Mouse (Mus musculus) embryo, embryonic 11.5 days (tissue): ENCODE results near the gene Cd36.

Experiments used
- DNase-seq: peaks from one replicate; pipeline ENCODE4 v3.0.0-alpha.2; 2012; ENCODE audit warnings: low read depth, low spot score

The Cd36 gene

DNA sequence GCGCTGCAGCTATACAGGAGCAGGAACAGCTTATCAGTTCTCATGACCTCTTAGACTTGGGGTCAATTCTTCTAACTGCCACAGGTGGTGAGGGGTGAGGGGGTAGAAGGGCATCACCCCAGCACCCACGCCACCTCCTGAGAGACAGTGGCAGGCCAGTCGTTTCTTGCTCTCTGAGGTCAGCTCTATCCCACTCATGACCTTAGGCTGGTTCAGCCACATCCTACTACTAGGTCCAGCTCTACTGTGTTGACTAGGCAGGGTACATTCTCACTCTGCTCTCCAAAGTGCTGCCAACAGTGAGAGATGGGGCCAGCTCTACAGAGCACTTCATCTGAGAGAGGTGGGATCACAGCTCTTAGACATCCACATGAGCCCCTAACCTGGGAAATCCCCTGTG, 30.2 kb downstream of the Cd36 start:
- DNase-seq: no peak

DNA sequence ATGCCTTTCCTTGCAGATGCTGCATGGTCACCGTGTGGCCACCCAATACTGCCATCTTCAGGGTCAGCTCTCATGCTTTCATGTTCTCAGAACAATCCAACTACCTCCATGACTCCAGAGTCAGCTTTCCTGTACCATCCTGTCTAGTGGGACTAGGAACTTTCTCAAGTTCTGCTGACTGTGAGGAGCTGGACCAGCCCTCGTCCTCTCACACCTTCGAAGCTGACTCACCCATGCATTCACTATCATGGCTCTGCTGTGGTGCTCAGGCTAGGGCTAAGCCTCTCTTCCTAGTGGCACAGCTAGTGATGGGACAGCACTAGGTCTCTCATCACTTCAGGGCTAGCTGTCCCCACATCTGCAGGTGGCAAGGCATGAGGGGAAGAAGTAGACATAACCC, 30.7 kb downstream of the Cd36 start:
- no peak for DNase-seq

DNA sequence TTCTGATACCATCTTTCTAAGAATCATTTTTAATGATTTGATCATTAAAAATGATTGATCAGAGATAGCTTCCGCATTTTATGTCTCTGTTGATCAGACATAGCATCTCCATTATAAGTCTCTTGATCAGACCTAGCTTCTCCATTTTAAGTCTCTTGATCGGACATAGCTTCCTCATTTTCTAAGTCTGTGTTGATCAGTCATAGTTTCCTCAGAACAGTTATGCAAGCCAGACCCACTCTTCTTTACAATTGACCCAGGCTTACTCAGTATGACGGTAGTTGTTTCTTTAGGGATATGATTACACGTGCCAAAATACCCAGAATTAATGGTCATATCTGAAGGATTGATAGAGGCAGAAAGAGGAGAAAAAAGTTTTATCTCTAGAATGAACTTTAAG, 31.3 kb downstream of the Cd36 start:
- DNase-seq: no peak

DNA sequence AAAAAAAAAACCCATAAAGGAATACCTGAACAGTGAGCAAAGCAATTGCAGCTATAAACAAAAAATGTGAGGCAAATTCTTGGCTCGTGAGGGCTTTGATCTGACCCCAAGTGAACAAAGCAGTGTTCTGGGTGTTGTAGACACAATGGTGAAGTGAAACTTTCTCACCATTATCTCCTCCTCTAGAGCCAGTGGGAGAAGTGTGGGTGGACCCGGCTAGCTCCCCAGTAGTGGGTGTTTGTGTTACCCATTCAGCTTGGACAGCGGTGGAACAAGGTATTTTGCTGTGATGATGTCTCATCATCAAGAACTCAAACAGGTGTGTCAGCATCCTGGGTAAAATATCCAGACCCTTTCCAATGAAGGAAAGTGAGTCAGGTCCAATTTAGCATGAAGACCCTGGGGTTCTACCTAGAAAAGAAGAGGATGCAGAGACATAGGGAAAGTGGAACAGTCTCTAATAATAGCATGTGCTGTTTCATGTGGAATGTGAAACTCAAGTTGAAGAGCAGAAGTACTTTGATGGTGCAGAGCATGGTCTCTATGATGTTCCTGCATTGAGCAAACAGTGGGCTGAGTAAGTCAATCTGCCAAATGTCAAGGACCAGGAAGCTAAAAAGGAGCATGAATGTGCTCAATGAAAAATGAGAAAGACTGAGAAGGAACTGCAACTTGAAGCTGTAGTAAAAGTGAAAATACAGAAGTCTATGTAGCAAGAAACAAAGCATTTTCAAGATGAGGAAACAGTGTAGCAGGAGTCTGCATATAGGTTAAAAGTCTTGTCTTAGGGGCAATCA, 34.3 kb downstream of the Cd36 start:
- DNase-seq: no peak

DNA sequence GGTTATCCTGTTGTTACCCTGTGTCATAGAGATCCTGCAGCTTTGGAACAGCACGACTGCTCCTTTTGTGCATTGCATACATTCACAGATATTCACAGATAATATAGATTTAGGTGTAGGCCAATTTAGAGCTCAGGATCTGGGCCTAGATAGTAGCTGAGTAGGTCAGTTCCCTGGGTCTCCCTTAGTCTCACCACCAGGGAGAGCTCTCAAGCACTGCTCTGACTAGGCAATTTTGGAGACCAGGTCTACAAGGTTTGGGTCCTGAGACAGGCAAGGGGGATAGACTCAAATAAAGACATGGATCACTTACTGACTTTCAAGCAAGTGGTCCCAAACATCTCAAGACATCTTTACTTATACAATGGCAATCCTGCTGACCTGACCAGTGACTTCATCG, 38.0 kb downstream of the Cd36 start:
- no peak for DNase-seq

DNA sequence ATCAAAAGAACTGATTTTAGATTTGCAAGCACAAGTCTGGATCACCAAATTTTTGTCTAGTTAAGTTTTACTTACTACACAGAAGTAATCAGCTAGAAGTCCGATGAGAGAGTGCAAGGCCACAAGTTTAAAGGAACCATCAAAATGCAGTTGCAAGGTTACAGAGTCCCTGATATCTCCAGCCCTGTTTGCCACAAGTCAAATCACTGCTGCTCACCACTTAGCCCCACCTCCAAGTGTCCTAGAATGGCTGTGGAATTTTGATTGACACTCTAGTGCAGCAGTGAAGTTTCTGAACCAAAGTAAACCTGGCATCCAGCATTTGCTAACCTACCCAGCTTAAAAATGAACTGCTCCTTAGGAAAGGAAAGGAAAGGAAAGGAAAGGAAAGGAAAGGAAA, 39.0 kb downstream of the Cd36 start:
- no peak for DNase-seq

DNA sequence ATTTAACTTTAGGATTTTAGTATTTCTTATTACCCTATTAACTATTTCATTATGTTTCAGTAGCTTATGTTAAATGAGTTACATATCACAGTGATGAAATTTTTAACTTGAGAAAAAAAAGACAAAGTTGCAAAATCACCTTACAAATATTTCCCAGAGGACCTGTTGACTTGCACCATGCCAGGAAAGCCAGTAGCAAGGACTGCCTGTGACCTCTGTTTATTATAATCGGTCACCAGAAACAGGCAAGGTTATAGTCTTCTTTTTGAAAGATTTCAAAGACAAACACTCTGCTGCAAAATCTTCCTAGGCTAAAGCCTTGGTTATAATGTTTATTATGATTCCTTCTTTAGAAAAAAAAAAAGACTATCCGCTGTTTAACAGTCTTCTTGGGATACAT, 39.9 kb downstream of the Cd36 start:
- no peak for DNase-seq

DNA sequence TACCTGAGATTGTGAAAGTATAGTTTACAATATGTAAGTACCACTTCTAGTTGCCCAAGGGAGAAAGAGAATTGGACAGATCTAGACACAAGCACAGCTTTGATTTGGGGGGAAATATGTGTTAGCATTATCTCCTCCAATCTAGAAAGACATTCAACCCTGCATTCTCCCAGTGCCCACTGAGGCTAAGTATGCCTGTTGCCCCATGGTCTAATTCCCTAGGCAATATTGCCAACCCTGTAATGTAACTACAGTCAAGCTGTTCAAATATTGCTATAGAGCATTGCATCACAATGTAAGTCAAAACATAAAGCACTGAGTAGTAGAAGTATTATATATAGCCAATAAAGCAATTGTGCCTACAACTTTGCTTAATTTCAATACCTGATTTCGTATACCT, 40.3 kb downstream of the Cd36 start:
- no peak for DNase-seq

DNA sequence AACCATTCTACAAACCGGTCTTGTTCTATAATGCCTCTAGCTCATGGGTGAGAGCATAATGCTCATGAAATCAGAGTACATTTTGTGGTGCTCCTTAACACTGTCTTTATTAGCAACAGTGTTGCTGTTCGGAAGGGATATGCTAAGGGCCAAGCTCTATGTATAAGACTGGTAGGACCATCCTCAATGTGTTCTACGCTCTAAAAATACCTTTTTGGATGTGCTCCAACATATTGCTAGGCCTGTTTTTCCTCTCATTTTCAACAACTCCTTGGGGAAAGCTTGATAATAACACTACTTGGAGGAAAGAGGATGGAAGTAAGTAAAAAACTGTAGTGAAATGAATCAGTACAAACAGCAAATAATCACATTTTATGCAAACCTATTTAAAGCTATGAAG, 44.7 kb downstream of the Cd36 start:
- DNase-seq: no peak

DNA sequence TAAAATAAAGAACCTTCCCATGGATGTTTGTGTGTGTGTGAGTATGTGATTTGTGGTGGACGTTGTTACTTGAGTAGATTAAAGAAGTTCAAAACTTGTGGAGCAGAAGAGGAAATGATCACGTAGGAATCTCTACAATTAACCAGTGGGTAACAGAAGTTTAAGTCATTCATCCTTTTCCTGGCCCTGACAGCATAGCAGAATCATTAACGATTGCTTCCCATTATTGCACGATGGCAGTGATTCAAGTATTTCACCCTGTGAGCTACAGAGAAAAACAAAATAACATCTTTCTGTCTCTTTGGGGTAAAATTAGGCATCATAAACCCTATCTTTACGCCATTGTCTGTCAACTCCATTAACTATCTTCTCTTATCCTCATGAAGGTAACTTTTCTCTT, 45.3 kb downstream of the Cd36 start:
- DNase-seq: no peak

DNA sequence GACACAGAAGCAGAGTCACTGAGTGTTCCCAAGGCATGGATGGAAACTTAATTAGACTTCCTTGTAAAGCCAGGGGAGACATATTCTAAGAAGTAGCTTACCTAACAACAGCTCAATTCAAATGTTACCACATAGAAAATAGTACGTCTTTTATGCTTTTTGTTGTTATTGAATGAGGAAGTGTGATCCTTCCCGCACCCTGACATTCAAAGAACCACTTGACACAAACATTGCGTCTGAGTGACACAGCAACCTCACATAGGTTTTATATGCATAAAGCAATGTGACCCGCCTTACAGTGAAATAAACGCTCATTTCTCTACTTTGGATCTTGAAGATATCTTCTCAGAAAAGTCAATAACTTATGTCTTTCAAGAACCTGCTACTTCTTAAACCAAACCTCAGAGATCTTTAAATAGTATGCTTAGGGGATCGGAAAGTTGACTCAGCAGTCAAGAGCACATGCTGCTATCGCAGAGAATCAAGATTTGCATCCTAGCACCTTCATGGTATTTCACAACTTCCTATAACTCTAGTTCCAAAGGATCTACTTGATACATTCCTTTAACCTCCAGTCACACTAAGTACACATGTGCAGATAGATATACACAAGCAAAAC, 46.4 kb downstream of the Cd36 start:
- DNase-seq: no peak

DNA sequence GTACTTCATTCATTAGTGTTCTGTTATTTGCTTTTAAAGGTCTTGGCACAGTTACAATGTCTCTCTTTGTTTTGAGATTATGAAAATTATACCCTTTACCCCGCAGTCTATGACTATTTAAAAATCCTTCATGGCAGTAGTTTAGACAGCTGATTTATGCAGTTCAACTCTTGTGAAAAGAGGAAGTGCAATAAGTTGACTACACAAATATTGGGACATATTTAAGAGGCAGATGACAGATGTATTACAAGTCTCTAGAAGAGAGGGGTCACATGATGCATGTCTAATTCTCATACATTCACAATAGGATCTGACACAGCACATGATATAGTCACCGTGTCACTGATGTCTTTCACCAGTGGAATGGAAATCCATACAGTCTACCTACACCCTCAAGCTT, 49.1 kb downstream of the Cd36 start:
- no peak for DNase-seq

DNA sequence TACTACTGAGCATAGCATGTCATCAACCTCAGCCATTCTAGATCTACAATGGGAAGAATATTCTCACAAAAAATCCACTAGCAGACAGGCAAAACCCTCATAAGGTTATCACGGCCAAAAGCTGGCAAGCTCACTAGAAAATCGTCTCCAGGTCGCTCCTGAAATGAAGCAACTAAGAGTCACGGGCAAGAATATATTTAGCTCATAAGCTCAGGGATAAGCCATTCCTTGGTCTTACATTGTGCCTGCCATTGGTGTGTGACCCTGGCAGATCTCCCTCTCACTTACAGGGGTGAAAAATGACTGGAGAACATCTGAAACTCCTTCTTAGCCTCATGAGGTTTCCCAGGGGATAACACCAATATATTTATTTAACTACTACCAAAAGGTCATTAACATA, 52.2 kb downstream of the Cd36 start:
- DNase-seq: no peak

DNA sequence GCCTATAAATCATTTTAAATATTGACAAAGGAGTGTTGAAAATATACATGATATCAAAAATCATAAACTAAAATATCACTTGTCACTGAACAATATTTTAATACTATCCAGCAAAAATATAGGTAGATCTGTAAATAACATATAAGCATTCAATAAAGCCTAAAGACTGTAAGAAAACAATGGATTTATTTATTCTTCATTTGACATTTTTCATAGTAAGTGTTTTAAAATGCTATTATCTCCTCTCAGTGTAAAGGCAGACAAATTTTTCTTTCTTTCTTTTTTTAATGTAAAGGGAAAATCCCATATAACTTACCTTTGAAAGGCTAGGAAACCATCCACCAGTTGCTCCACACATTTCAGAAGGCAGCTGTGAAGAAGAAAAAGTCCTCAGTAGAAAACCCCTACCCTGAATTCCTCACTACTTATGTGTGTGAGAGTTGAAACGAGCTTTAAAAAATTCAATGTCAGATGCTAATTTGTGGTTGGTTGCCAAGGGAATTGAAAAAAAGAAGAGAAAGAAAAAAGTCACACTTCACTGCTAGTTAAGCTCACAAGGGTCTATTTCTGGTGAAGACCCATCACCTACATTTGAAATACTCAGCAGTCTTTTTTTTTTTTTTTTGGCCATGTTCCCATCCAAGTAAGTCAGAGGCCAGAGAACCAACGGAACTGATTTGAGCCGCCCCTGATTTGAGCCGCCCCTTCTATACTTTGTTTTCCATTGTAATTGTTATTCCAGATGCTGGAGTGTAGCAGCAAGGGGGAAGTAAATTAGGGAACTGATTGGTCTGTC, 53.1 kb downstream of the Cd36 start:
- no peak for DNase-seq

DNA sequence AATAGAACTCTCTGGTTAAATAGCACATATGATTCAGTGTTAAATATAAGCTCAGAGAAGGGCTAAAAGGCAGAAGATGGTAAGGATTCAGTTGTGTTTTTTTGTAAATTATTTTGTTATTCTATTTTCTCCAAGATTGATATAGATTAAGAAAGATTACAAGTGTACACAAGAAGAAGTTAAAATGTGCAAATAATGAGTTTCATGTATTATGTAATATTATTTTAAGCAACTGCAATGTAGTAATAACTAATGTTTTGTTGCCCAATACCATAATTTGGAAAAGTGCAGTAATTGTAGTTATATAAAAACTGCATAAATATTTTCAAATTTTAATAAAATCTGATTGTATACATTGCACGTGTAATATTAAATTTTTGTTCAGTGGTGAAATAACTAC, 54.8 kb downstream of the Cd36 start:
- DNase-seq: no peak

DNA sequence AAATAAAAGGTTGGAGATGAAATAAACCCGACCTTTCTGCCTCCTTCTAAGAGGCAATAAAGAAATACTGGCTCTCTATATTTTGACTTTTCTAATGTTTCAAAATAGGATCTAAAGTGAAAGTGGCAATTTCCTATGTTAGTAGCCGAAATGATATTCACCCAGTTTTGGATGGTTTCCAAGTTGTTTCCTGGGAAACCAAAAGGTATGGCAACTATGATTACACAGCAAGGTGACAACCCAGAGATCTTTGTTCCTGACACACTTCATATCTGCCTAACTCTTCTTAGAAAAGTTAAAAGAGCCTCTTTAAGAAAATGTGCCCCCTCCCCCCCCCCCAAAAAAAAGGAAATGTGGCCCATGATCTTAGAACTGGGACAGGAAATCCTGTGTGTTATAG, 58.1 kb downstream of the Cd36 start:
- DNase-seq: no peak

DNA sequence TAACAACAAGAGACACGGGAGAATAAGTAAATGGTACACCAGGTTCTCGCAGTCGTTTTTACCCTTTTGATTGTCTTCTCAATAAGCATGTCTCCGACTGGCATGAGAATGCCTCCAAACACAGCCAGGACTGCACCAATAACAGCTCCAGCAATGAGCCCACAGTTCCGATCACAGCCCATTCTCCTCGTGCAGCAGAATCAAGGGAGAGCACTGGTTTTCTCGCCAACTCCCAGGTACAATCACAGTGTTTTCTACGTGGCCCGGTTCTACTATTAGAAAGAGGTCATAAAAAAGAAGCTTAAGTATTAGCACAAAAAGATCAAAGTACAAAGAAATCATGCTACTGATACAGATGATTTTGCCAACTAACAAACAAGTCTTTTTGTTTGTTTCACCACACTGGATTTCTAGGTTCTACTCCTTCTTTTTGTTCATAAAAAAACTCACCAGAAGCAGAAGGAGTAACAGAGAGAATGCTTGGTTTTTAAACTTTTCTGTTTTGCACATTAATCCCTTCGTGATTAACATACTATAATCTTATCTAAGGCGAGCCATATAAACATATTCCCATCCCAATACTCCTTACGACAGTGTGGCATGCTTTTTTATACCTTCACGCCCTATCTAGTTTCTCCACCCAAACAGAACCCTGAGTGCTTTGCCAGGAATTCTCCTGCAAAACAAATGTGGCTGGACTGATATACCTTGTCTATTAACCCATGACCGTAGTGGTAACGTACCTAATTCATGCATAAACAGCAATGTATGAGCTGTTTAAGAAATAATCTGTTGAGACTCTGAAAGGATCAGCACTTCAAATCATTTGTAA, 59.7 kb downstream of the Cd36 start:
- DNase-seq: no peak

DNA sequence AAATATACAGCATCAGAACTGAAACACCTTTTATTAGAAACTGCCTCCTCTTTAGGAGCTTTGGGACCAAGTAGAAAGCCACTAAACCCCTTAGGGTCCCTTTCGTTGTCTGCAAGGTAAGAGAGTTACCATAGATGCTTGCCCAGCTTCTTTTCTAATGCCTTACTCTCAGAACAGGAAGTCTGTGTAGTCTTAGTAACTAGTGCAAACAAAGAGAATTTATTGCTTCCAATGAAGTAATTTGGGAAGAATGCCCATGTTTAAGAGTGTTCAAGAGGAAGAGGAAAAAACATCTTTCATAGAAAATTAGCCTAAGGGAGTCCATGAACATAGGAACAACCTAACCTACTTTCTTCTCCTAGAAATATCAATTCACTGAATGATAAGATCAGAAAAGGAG, 67.2 kb downstream of the Cd36 start:
- DNase-seq: no peak

DNA sequence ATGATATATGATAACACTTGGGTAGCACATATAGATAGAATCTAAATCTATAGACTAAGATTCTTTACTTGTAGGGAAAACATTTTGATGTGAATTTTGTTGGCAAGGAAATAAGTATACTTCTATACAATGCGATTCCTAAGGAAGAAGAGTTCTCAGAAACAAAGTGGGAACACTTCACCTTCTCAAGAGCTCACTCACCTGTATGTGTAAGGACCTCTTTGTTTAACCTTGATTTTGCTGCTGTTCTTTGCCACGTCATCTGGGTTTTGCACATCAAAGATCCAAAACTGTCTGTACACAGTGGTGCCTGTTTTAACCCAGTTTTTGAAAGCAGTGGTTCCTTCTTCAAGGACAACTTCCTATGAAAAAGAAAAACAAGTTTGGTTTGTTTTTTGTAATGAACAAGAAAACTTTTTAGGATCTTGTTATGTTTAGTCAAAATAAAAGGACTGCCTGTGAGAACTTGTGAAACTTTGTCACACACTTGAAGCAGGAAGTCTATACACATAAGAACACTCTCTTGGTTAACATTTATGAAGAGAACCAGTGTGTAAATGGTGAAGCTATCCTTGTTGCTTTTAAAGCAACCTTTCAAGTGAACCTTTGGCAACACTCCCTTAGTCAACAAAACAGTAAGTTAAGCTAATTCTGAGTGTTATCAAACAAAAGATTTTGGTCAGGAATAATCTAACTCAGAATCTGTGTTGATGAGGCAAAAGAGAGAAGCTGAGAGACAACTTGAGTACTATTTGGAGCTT, 68.2 kb downstream of the Cd36 start:
- no peak for DNase-seq

DNA sequence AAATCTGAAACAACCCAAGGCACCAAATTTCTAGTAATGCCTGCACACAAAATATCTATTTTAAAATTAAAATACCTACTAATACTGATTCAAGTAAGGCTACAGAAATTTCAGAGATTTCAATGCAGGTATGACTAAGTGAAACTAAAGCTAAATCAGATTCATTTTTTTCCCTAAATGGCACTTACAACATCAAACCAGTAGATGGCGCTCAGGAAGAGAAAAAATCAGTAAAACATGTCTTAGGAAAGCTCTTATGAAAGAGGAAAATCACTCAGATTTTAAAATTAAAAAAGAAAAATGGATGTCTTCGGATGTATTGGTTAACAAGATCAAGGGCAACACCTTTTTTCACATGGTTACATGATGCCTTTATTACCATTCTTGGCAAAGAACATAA, 72.4 kb downstream of the Cd36 start:
- no peak for DNase-seq

DNA sequence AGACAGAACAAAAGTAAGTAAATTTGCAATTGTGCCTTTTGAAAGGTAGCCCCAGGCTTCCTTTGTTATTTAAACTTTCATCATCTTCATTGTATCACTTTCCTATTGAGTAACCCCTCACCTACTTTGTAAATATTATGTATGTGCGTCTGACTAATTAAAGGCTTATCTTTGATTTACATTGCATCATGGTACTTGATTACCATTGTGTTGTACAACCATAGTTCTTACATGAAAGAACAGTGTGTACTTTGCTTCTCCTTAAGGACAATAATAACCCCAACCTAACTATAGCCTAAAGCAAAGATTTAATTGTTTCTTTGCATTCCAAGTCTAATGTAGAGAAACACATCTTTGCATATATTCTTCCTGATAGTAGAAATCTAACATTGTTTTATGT, 78.3 kb downstream of the Cd36 start:
- DNase-seq: no peak
